Mouse (Mus musculus) hindbrain, embryonic 13.5 days (tissue): ENCODE data around the gene Prss53. TPM values are rescaled to one million over a fixed set of nuclear protein-coding genes. Genes with fewer than 3 reads are reported as not detected.

Experiments used
- polyA plus RNA-seq: library from polyadenylated mRNA; unstranded; fragments of >200 nt; fragmentation: Nextera tagmentation; extraction: Ambion mirVana; gene quantifications from 2 replicates; pipeline ENCODE4 v1.2.1, GENCODE M21; 2015

Prss53 gene
- polyA plus RNA-seq, 1 experiment from 2014 or later = 0.82 TPM

Other genes with a start within 250 kb of the Prss53 start
- gene Bcl7c, start 182.0 kb downstream of the Prss53 start, polyA plus RNA-seq = 47.0 and 50.8 TPM in 2 replicates
- gene Ctf1, start 178.2 kb downstream of the Prss53 start, polyA plus RNA-seq = 2.8 and 3.3 TPM in 2 replicates
- gene Ctf2, start 158.8 kb downstream of the Prss53 start, polyA plus RNA-seq = 0.18 TPM in 1 of 2 replicates, not detected in the other
- 9.0 and 9.3 TPM in 2 replicates for gene Fbxl19, start 146.4 kb downstream of the Prss53 start, polyA plus RNA-seq
- 8.0 and 9.1 TPM in 2 replicates for gene Orai3, start 121.2 kb downstream of the Prss53 start, polyA plus RNA-seq
- gene Setd1a, start 114.3 kb downstream of the Prss53 start, polyA plus RNA-seq = 17.8 and 20.9 TPM in 2 replicates
- gene Gm49388, start 105.4 kb downstream of the Prss53 start, polyA plus RNA-seq = not detected in 2 replicates
- gene Hsd3b7, start 90.4 kb downstream of the Prss53 start, polyA plus RNA-seq = 9.6 TPM in 2 replicates
- 22.2 and 24.3 TPM in 2 replicates for gene Stx4a, start 66.7 kb downstream of the Prss53 start, polyA plus RNA-seq
- gene Stx1b, start 66.4 kb downstream of the Prss53 start, polyA plus RNA-seq = 38.7 and 40.9 TPM in 2 replicates
- gene Zfp646, start 14.7 kb downstream of the Prss53 start, polyA plus RNA-seq = 11.0 TPM in 2 replicates
- gene Zfp668, start 14.1 kb downstream of the Prss53 start, polyA plus RNA-seq = 37.9 and 39.3 TPM in 2 replicates
- 0.61 TPM in 1 of 2 replicates, not detected in the other for gene Gm21974, start 4.5 kb upstream of the Prss53 start, polyA plus RNA-seq
- 67.6 and 71.1 TPM in 2 replicates for gene Vkorc1, start 4.6 kb upstream of the Prss53 start, polyA plus RNA-seq
- 59.7 and 66.8 TPM in 2 replicates for gene Bckdk, start 13.1 kb upstream of the Prss53 start, polyA plus RNA-seq
- gene Kat8, start 21.5 kb upstream of the Prss53 start, polyA plus RNA-seq = 47.1 and 50.9 TPM in 2 replicates
- 0.26 and 0.30 TPM in 2 replicates for gene Prss8, start 39.1 kb upstream of the Prss53 start, polyA plus RNA-seq
- gene Prss36, start 55.8 kb upstream of the Prss53 start, polyA plus RNA-seq = 11.8 and 13.3 TPM in 2 replicates
- gene Fus, start 76.5 kb upstream of the Prss53 start, polyA plus RNA-seq = 397 and 402 TPM in 2 replicates
- gene Pycard, start 102.9 kb upstream of the Prss53 start, polyA plus RNA-seq = 6.5 and 8.2 TPM in 2 replicates
- gene Trim72, start 113.0 kb upstream of the Prss53 start, polyA plus RNA-seq = 0.13 TPM in 1 of 2 replicates, not detected in the other
- gene Itgam, start 171.7 kb upstream of the Prss53 start, polyA plus RNA-seq = 1.1 and 1.4 TPM in 2 replicates
- gene Gm49368, start 171.7 kb upstream of the Prss53 start, polyA plus RNA-seq = not detected in 2 replicates
- gene Itgax, start 238.6 kb upstream of the Prss53 start, polyA plus RNA-seq = 0.17 TPM in 1 of 2 replicates, not detected in the other